Mouse (Mus musculus): ENCODE data around the gene Fam120a. TPM values are rescaled to one million over a fixed set of nuclear protein-coding genes. Genes with fewer than 3 reads are reported as not detected.
A peak's percentile ranks its signal among the peaks of the same experiment; 100 is the strongest.

Fam120a gene
- polyA plus RNA-seq, 1 experiment from 2014 or later = 17.3 TPM

DNA sequence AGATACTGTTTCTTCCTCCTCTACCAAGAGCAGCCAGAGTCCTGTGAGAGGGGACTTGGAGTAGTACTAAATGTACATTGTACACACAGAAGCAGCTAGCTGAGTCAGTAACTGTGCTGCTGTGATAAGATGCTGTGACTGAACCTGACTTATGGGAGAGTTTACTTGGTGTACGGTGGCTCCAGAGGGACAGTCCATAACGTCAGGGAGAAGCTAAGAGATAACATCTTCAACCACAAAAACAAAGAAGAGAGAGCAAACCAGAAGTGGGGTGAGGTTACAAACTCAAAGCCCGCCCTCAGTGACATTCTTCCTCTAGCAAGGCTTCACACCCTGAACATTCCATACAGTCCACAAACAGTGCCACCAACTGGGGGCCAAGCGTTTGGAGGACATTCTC is 122.5 kb downstream of the Fam120a start:
- no peak overlapping the region for H3K4me3 ChIP-seq (replicated peaks; ENCODE audit: low read depth, low read length)
- no peaks in the 10 kb centered on the region for H3K27me3 ChIP-seq (ENCODE audit: control insufficient read depth, insufficient read depth, low read length)
- no peak overlapping the region for H3K27ac ChIP-seq (replicated peaks; ENCODE audit: low read depth, low read length)
- DNase-seq (no peak), ATAC-seq (ENCODE audit: low FRiP score, low TSS enrichment) (no peak)
- no peak overlapping the region for H3K4me2 ChIP-seq (ENCODE audit: low read length)
- WGBS = 84% methylated on average over 4 of the region's 4 CpGs
- H3K9ac ChIP-seq (replicated peaks; ENCODE audit: low read length) = no peak overlapping the region
- no peaks in the 10 kb centered on the region for H3K9me3 ChIP-seq (ENCODE audit: control insufficient read depth, low read length)
- peaks cover 5% of the 10 kb centered on the region; the same call in 1 of the 2 replicates for H3K4me1 ChIP-seq (ENCODE audit: control insufficient read depth, insufficient read depth, low read length)
- no peaks in the 10 kb centered on the region for H3K36me3 ChIP-seq (ENCODE audit: control insufficient read depth, insufficient read depth, low read length)

DNA sequence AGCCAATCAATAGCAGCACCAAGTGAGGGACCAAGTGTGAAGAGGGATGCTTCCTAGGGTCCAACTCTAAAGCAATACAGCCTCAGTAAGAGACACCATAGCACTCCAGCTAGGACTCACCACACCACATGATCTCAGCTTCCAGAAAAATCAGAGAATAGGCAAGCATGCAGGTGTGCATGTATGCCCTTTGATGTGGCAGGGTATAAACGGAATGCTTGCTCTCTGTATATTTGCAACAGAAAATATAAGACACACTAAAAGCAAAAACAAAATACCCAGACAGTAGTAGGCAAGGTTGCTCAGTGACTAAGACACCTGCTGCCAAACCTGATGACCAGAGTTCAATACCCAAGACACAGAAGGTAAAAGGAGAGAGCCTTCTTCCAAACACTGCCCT is 124.3 kb downstream of the Fam120a start:
- ATAC-seq (ENCODE audit: low FRiP score, low TSS enrichment) = no peak
- 90% methylated on average over 1 of the region's 1 CpGs for WGBS
- H3K4me3 ChIP-seq (replicated peaks; ENCODE audit: low read depth, low read length) = no peak overlapping the region
- H3K4me1 ChIP-seq (ENCODE audit: control insufficient read depth, insufficient read depth, low read length) = no peaks in the 10 kb centered on the region; the same call in 1 of the 2 replicates
- H3K9me3 ChIP-seq (ENCODE audit: control insufficient read depth, low read length) = no peaks in the 10 kb centered on the region
- H3K27ac ChIP-seq (replicated peaks; ENCODE audit: low read depth, low read length) = no peak overlapping the region
- no peaks in the 10 kb centered on the region for H3K36me3 ChIP-seq (ENCODE audit: control insufficient read depth, insufficient read depth, low read length)
- DNase-seq = no peak
- no peak overlapping the region for H3K4me2 ChIP-seq (ENCODE audit: low read length)
- H3K9ac ChIP-seq (replicated peaks; ENCODE audit: low read length) = no peak overlapping the region
- H3K27me3 ChIP-seq (ENCODE audit: control insufficient read depth, insufficient read depth, low read length) = no peaks in the 10 kb centered on the region

DNA sequence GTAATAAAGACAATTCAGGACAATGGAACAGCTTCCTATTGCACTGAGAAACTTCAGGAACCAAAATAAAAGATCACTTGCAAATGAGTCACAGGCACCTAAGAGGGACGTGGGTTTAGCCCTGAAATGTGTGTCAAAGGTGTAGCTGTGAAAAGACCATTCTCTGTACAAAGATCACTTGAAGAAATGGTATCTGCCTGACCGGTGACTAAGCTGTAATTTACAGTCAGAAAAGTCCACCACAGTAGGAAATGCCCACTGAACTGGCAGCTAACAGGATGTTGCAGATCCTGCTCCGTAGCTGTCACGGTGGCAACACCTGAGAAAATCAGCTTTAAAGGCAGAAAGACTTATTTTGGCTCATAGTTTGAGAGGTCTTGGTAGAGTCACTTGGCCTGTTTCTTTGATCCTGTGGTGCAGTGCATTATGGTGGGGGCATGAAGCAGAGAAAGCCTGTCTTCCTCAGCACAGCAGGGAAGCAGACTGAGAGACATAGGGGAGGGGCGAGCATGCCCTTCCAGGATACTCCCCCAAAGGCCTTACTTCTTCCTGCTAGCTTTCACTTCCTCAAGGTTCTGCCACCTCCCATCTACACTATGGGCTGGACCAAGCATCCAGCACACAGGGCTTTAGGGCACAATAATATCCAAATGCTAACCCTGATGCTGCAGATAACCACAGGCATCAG is 125.8 kb downstream of the Fam120a start:
- 68% methylated on average over 5 of the region's 5 CpGs for WGBS
- no peaks in the 10 kb centered on the region for H3K4me1 ChIP-seq (ENCODE audit: control insufficient read depth, insufficient read depth, low read length)

DNA sequence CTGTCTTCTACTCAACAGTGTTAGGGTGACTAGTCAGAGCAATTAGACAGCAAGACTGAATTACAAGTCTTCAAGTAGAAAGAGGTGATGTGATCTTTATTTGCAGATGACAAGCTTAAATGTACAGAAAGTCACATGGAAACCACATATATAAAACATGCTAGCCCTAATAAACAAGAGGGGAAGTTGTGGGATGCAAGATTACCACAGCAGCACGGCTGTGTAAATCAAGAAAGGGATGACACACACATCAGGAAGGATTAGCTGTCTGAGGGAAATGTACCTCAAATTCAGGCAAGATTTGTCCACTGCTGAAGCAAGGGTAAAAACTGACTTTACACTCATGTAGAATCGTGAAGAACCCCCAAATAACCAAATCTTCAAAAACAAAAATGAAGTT is 129.5 kb downstream of the Fam120a start:
- DNase-seq (no peak), ATAC-seq (ENCODE audit: low FRiP score, low TSS enrichment) (no peak)
- Histone ChIP-seq H3K4me2 (ENCODE audit: low read length) (no peak overlapping the region), H3K9me3 (ENCODE audit: control insufficient read depth, low read length) (no peaks in the 10 kb centered on the region), H3K36me3 (ENCODE audit: control insufficient read depth, insufficient read depth, low read length) (peaks cover 5% of the 10 kb centered on the region; the same call in 1 of the 2 replicates), H3K9ac (replicated peaks; ENCODE audit: low read length) (no peak overlapping the region), H3K4me1 (ENCODE audit: control insufficient read depth, insufficient read depth, low read length) (no peaks in the 10 kb centered on the region), H3K27ac (replicated peaks; ENCODE audit: low read depth, low read length) (no peak overlapping the region), H3K27me3 (ENCODE audit: control insufficient read depth, insufficient read depth, low read length) (no peaks in the 10 kb centered on the region), H3K4me3 (replicated peaks; ENCODE audit: low read depth, low read length) (no peak overlapping the region)
- 83% methylated on average over 2 of the region's 2 CpGs for whole genome bisulfite sequencing

More for the DNA sequence above, 125.8 kb downstream of the Fam120a start:
- ATAC-seq (ENCODE audit: low FRiP score, low TSS enrichment) (no peak), DNase-seq (no peak)
- H3K36me3 ChIP-seq (ENCODE audit: control insufficient read depth, insufficient read depth, low read length) = no peaks in the 10 kb centered on the region
- no peak overlapping the region for H3K9ac ChIP-seq (replicated peaks; ENCODE audit: low read length)
- H3K4me2 ChIP-seq (ENCODE audit: low read length) = no peak overlapping the region
- H3K4me3 ChIP-seq (replicated peaks; ENCODE audit: low read depth, low read length) = no peak overlapping the region
- no peaks in the 10 kb centered on the region for H3K27me3 ChIP-seq (ENCODE audit: control insufficient read depth, insufficient read depth, low read length)
- no peaks in the 10 kb centered on the region for H3K9me3 ChIP-seq (ENCODE audit: control insufficient read depth, low read length)
- no peak overlapping the region for H3K27ac ChIP-seq (replicated peaks; ENCODE audit: low read depth, low read length)

DNA sequence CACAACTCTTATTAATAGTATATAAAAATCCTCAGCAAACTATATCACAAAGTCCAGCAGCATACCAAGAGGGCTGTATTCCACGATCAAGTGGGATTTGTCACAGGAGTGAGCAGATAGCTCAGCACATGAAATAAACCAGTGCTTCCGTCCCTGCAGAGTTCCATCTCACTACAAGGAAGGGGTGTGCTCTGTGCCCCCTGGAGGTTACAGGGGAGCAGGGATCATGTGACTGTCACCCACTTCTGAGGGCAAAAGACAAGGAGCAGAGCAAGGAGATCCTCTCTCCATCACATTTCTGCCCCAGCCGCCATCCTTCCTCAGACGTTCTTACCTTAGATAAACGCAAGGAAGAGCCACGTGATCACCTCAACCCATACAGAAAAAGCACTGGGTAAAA is 130.3 kb downstream of the Fam120a start:
- WGBS = 91% methylated on average over 6 of the region's 6 CpGs

DNA sequence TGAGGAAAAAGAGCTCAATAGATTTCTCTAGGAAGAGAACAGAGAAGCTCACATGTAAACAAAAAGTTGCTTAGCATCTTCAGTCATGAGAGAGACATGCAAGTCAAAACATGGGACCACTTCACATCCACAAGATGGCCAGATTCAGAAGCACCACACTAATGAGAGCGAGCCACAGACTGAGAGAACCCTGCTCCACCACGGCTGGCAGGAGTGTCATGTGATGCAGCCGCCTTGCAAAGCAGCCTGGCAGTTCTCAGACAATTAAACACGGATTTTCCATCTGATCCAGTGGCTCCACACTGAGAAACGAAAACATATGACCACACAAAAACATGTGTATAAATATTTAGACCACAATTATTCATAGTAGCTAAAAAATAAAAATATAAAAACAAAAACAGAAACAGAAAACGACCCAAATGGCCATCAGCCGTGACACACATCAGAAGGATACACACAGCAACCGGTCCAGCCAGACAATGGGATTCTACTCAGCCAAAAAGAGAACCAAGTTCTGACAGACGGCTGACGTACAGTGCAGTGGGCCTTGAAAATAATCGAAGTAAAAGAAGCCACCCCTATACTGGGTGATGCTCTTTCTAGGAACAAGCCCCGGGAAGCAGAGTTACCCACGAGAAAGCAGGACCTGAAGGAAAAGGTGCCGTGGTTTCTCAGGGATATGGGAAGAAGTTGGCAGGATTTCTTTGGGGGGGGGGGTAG is 137.1 kb downstream of the Fam120a start:
- no peak overlapping the region for H3K4me2 ChIP-seq (ENCODE audit: low read length)
- H3K4me1 ChIP-seq (ENCODE audit: control insufficient read depth, insufficient read depth, low read length) = no peaks in the 10 kb centered on the region
- H3K9me3 ChIP-seq (ENCODE audit: control insufficient read depth, low read length) = no peaks in the 10 kb centered on the region
- peaks cover 44% of the 10 kb centered on the region for H3K36me3 ChIP-seq (ENCODE audit: control insufficient read depth, insufficient read depth, low read length)
- H3K9ac ChIP-seq (replicated peaks; ENCODE audit: low read length) = no peak overlapping the region
- no peak overlapping the region for H3K4me3 ChIP-seq (replicated peaks; ENCODE audit: low read depth, low read length)
- ATAC-seq (ENCODE audit: low FRiP score, low TSS enrichment) (peak; percentile 46; the same call in 1 of the 2 replicates), DNase-seq (peak; percentile 65)
- WGBS = 69% methylated on average over 14 of the region's 14 CpGs
- peak overlapping the region; percentile 52 for H3K27ac ChIP-seq (replicated peaks; ENCODE audit: low read depth, low read length)
- no peaks in the 10 kb centered on the region for H3K27me3 ChIP-seq (ENCODE audit: control insufficient read depth, insufficient read depth, low read length)

More for the DNA sequence above, 130.3 kb downstream of the Fam120a start:
- DNase-seq (no peak), ATAC-seq (ENCODE audit: low FRiP score, low TSS enrichment) (no peak)
- H3K36me3 ChIP-seq (ENCODE audit: control insufficient read depth, insufficient read depth, low read length) = peaks cover 8% of the 10 kb centered on the region; the same call in 1 of the 2 replicates
- no peak overlapping the region for H3K4me2 ChIP-seq (ENCODE audit: low read length)
- no peak overlapping the region for H3K9ac ChIP-seq (replicated peaks; ENCODE audit: low read length)
- no peak overlapping the region for H3K27ac ChIP-seq (replicated peaks; ENCODE audit: low read depth, low read length)
- H3K9me3 ChIP-seq (ENCODE audit: control insufficient read depth, low read length) = no peaks in the 10 kb centered on the region
- H3K4me1 ChIP-seq (ENCODE audit: control insufficient read depth, insufficient read depth, low read length) = no peaks in the 10 kb centered on the region
- H3K4me3 ChIP-seq (replicated peaks; ENCODE audit: low read depth, low read length) = no peak overlapping the region
- H3K27me3 ChIP-seq (ENCODE audit: control insufficient read depth, insufficient read depth, low read length) = no peaks in the 10 kb centered on the region

DNA sequence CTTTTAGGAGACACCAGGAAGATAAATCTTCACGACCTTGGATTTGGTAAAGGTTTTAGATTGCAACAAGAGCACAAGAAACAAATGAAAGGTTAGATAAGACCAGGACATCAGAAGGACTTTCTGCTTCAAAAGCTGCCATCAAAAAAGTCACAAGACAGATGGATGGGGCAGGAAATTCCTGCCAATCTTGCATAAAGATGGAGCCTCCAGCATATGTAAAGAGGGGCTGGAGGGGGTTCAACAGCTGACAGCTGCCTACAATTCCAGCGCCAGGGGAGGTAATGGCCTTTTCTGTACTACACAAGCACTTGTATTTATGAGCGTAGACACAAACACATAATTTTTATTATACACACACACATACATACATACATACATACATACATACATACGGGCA is 138.0 kb downstream of the Fam120a start:
- Histone ChIP-seq H3K36me3 (ENCODE audit: control insufficient read depth, insufficient read depth, low read length) (peaks cover 53% of the 10 kb centered on the region), H3K4me3 (replicated peaks; ENCODE audit: low read depth, low read length) (no peak overlapping the region), H3K9me3 (ENCODE audit: control insufficient read depth, low read length) (no peaks in the 10 kb centered on the region), H3K4me1 (ENCODE audit: control insufficient read depth, insufficient read depth, low read length) (no peaks in the 10 kb centered on the region), H3K9ac (replicated peaks; ENCODE audit: low read length) (no peak overlapping the region), H3K27ac (replicated peaks; ENCODE audit: low read depth, low read length) (no peak overlapping the region), H3K27me3 (ENCODE audit: control insufficient read depth, insufficient read depth, low read length) (no peaks in the 10 kb centered on the region), H3K4me2 (ENCODE audit: low read length) (no peak overlapping the region)
- 90% methylated on average over 4 of the region's 4 CpGs for WGBS
- ATAC-seq (ENCODE audit: low FRiP score, low TSS enrichment) (no peak), DNase-seq (no peak)
